Mouse (Mus musculus) urinary bladder, postnatal 14 days (tissue): ENCODE results near the gene Hypk.
A peak's percentile ranks its signal among the peaks of the same experiment; 100 is the strongest.

Experiments used
- DNase-seq: peaks from one replicate; pipeline ENCODE4 v3.0.0; 2021; ENCODE audit warnings: low spot score

Hypk gene

GRCm38 (mm10) chr2:121505942-121506882, 53.1 kb downstream of the Hypk start, which contains the start of the genes Mfap1a and Wdr76:
TSS of gene Mfap1a (minus strand) at chr2:121506665.
TSS of gene Wdr76 (plus strand) at chr2:121506723.
- peak; percentile 84 for DNase-seq

GRCm38 (mm10) chr2:121507173-121507950, 54.3 kb downstream of the Hypk start:
- no peak for DNase-seq

DNA sequence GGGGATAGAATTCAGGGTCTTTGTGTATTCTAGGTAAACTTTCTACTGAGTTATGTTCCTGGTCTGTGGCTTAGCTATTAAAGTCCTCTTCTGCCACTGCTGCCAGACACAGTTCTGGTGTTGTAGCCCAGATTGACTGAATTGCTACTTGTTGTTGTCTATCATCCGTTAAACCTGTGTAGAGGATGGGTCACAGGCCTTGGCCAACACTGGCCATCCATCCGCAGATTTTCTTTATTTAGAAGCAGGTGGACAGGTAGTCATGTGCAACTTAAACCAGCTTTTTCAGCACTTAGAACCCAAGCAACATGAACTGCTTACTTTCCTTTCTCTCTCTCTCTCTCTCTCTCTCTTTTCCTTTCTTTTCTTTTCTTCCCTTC, 54.9 kb downstream of the Hypk start:
- DNase-seq, result no peak
